Mouse (Mus musculus) ES-E14 (cell line): ENCODE measurements around the gene Pex10.

Source experiments
- HCFC1 ChIP-seq: IDR thresholded peaks from 2 replicates; pipeline ENCODE4 v1.6.1; 2012; ENCODE audit warnings: low read length, inconsistent platforms, borderline replicate concordance; ENCODE audit not compliant: insufficient read depth
- ZNF384 ChIP-seq: IDR thresholded peaks from 2 replicates; pipeline ENCODE4 v1.6.1; 2012; ENCODE audit warnings: low read depth, low read length, inconsistent platforms

DNA sequence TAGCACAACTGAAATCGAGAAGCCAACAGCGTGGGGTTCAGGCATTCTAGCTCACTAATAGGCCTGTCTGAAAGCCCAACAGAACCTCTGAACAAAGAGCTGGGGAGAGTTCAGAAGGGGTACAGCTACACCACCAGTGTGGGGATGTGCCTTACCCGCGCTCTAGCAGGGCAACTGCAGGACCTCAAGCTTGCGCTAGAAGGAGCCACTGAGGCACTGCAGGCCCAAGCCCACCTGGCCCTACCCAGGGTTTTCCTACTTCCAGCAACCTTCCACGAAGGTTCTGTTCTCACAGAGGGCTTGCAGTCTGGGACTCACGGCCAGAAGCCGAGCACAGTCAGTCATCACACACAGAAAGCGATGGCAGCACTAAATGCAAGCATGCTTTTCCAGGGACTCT lies 8.3 kb downstream of the Pex10 start:
- no peak for TF ChIP-seq ZNF384
- TF ChIP-seq HCFC1: no peak
